Mouse (Mus musculus) thymus, adult 2 months (tissue): Measurements from ENCODE around the gene Snw1. TPM values are rescaled to one million over a fixed set of nuclear protein-coding genes. Genes with fewer than 3 reads are reported as not detected.

Experiments used
- DNase-seq: peaks from one replicate; pipeline ENCODE4 v3.0.0; 2021
- H3K27ac ChIP-seq: fragments of 200-500 bp; 2 replicates; pipeline ENCODE4 v1.5.1; 2012; ENCODE audit warnings: low read length, control low read depth; ENCODE audit not compliant: control insufficient read depth, insufficient read depth
- H3K27me3 ChIP-seq: fragments of 200-500 bp; 2 replicates; pipeline ENCODE4 v1.6.1; 2012; ENCODE audit warnings: mild to moderate bottlenecking, low read length, moderate library complexity, mixed read lengths; ENCODE audit not compliant: control insufficient read depth, insufficient read depth
- H3K36me3 ChIP-seq: fragments of 200-500 bp; 2 replicates; pipeline ENCODE4 v1.6.1; 2012; ENCODE audit warnings: mild to moderate bottlenecking, low read length, moderate library complexity; ENCODE audit not compliant: control insufficient read depth, insufficient read depth
- H3K4me1 ChIP-seq: fragments of 200-500 bp; replicated peaks from 2 replicates; pipeline ENCODE4 v1.6.1; 2012; ENCODE audit warnings: low read length; ENCODE audit not compliant: control insufficient read depth, insufficient read depth
- H3K4me3 ChIP-seq: fragments of 200-500 bp; 2 replicates; pipeline ENCODE4 v1.5.1; 2012; ENCODE audit warnings: mild to moderate bottlenecking, low read length, control low read depth, moderate library complexity; ENCODE audit not compliant: control insufficient read depth, insufficient read depth
- CTCF ChIP-seq: fragments of 200-500 bp; IDR thresholded peaks from 2 replicates; pipeline ENCODE4 v1.5.1; 2012; ENCODE audit warnings: mild to moderate bottlenecking, control low read depth, low read length, moderate library complexity, borderline replicate concordance; ENCODE audit not compliant: control insufficient read depth, poor library complexity, insufficient read depth; ENCODE audit errors: extremely low read depth
- POLR2A ChIP-seq: fragments of 200-500 bp; IDR thresholded peaks from 2 replicates; pipeline ENCODE4 v1.6.1; 2012; ENCODE audit warnings: mild to moderate bottlenecking, low read length, control low read depth, moderate library complexity; ENCODE audit not compliant: control insufficient read depth, poor library complexity, insufficient read depth; ENCODE audit errors: extremely low read depth
- WGBS: fragments of 180-500 bp; shearing (Covaris S2); methylation state at CpG from one replicate; pipeline ENCODE4 v1.1.7; 2018; 5-methylcytosine and 5-hydroxymethylcytosine counted together
- polyA plus RNA-seq: library from polyadenylated mRNA; depleted of rRNA; stranded (reverse); fragments of >200 nt; gene quantifications from 2 replicates; pipeline ENCODE4 v1.2.3, GENCODE M21; 2012

The Snw1 gene
- polyA plus RNA-seq, 1 experiment: 16.8 TPM

DNA sequence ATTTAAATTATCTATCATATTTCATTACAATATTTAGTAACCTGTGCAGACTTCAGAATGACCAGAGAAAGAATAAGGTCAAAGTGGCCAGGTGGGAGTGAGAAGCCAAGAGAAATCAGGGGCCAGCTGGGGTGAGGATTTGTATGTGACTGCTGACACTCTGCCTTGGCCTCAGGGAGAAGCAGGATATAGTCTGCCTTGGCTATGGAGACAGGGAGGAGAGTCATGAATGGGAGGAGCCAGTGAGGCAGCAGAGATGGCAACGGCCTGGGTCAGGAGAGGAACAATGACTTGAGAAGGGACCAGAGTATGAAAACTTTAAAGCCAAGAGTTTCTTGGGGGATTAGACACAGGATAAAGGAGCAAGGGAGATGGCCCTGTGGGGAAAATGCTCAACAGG, 48.4 kb downstream of the Snw1 start:
- no peak overlapping the region for H3K4me3 ChIP-seq
- H3K27me3 ChIP-seq: no peaks in the 10 kb centered on the region
- H3K27ac ChIP-seq: no peak overlapping the region
- H3K36me3 ChIP-seq: peaks cover 45% of the 10 kb centered on the region
- TF ChIP-seq POLR2A: no peak
- no peak for TF ChIP-seq CTCF
- WGBS: 78% methylated on average over 1 of the region's 1 CpGs
- no peaks in the 10 kb centered on the region for H3K4me1 ChIP-seq
- DNase-seq: no peak

DNA sequence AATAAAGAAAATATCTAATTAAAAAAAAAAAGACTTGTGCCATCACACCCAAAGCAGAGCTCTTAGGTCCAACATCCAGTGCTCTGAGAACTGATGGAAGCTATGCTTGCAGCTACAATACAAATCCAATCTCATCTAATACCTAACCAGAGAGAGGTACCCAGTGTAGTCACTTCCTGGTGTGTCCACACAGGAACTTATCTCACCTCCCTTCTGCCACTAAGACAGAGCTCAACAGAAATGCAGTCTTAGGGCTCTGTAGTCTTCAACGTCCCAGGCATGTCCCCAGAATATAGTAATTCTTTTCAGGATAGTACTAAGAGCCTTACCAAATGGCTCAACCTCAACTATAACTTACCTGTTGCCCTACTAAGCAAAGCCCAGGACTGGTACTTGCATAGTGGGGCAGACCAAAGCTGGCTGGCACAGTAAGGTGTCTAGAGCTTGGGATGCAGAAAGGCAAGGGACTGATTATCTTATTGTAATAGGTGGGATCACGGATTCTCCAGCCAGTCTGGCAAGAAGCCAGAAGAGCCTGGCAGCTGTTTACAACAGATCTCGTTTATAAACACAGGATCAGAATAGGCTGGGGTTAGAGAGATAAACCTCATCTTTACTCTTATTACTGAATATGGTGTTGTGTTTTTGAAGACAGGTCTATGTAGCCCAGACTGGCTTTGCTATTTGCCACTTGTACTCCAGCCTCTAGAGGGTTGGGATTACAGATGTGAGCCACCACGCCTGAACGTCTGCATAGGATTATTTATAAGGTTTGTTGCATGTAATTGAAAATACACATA, 50.2 kb downstream of the Snw1 start:
- Histone ChIP-seq H3K36me3 (peaks cover 27% of the 10 kb centered on the region), H3K27me3 (no peaks in the 10 kb centered on the region), H3K4me1 (no peaks in the 10 kb centered on the region), H3K4me3 (no peak overlapping the region), H3K27ac (no peak overlapping the region)
- TF ChIP-seq CTCF: no peak
- TF ChIP-seq POLR2A: no peak
- DNase-seq: no peak
- WGBS: 84% methylated on average over 5 of the region's 5 CpGs

DNA sequence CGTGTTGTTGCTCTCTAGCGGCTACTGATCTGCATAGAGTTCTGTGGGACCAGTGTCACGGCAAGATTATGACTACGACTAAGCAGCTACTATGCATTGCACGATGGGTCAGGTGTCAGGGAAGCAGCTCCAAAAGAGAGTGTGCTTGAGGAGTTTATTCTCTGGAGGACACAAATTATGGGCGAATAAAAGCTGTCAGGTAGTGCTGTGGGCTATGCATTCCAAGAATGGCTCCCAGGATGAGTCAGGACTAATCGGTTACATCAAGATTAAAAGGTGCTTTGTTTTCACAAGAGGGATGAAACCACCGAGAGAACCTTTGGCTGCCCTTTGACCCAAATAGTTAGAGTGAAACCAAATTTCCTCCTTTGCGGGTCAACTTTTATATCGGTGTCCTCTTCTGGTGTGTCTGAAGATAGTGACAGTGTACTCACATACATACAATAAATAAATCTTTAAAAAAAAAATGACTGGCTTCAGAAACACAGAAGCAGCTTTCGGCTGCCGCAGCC, 52.0 kb downstream of the Snw1 start:
- WGBS: 80% methylated on average over 12 of the region's 12 CpGs
- no peak for DNase-seq
- Histone ChIP-seq H3K4me3 (no peak overlapping the region), H3K4me1 (no peaks in the 10 kb centered on the region), H3K36me3 (peaks cover 12% of the 10 kb centered on the region), H3K27me3 (no peaks in the 10 kb centered on the region), H3K27ac (no peak overlapping the region)
- TF ChIP-seq POLR2A (no peak), CTCF (no peak)

DNA sequence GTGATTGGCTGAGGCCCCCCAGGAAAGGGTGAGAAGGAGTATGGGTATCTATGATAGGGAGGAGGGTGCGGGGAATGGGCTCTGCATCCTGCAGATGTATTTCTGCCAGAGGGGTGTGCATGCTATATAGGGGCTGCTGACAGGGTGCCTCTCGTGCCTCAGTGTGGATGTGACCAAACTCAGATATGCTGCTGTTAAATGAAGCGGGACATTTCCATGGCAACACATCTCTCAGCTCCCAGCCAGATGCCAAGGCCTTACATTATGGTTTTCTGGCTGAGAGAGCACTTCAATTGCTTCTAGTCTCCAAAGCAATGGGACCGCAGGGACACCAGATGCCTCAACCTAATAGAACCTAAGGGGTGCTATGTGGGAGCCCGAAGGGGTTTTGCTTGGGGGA, 53.2 kb downstream of the Snw1 start:
- DNase-seq: no peak
- 83% methylated on average over 5 of the region's 5 CpGs for WGBS
- Histone ChIP-seq H3K4me1 (no peaks in the 10 kb centered on the region), H3K4me3 (no peak overlapping the region), H3K36me3 (peaks cover 5% of the 10 kb centered on the region), H3K27ac (no peak overlapping the region), H3K27me3 (no peaks in the 10 kb centered on the region)
- no peak for TF ChIP-seq POLR2A
- TF ChIP-seq CTCF: no peak

DNA sequence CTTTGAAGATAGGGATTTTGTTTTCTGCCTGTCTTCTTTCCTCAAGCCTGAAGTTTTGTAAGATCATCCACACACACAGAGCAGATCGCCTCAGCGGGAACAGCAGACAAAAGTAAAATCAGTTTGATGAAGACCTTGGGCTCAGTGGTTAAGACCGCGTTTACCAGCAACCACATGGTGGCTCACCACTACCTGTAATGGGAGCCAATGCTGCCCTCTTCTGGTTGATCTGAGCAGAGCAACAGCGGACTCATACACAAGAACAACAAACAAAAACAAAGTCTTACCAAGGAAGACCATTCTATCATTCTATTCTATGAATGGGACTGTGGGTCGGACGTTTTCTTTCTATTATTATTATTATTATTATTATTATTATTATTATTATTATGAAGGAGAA, 55.4 kb downstream of the Snw1 start:
- WGBS: 34% methylated on average over 7 of the region's 7 CpGs
- H3K27ac ChIP-seq: no peak overlapping the region
- H3K4me3 ChIP-seq: no peak overlapping the region
- TF ChIP-seq POLR2A: no peak
- TF ChIP-seq CTCF: no peak; the same call in 1 of the 2 replicates
- H3K4me1 ChIP-seq: no peaks in the 10 kb centered on the region
- no peaks in the 10 kb centered on the region for H3K27me3 ChIP-seq
- H3K36me3 ChIP-seq: no peaks in the 10 kb centered on the region
- peak; percentile 52 for DNase-seq

DNA sequence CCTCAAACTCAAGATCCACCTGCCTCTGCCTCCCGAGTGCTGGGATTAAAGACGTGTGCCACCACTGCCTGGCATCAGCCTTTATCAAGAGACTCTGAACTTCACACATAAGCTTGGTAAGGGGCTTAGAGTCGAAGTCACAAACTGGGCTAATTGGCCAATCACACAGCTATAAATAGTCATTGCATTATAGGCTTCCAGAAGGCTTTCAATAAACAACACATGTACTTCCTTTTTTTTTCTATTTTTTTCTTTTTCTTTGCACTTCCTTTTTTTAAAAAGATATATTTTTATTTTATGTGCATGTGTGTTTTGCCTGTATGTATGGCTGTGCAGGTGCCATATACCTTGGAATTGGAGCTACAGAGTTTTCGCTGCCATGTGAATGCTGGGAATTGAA, 56.7 kb downstream of the Snw1 start:
- TF ChIP-seq POLR2A: no peak
- TF ChIP-seq CTCF: no peak
- peaks cover 4% of the 10 kb centered on the region for H3K4me1 ChIP-seq
- no peak overlapping the region for H3K4me3 ChIP-seq
- DNase-seq: no peak
- 44% methylated on average over 4 of the region's 4 CpGs for WGBS
- no peaks in the 10 kb centered on the region for H3K27me3 ChIP-seq
- H3K36me3 ChIP-seq: no peaks in the 10 kb centered on the region
- H3K27ac ChIP-seq: no peak overlapping the region

DNA sequence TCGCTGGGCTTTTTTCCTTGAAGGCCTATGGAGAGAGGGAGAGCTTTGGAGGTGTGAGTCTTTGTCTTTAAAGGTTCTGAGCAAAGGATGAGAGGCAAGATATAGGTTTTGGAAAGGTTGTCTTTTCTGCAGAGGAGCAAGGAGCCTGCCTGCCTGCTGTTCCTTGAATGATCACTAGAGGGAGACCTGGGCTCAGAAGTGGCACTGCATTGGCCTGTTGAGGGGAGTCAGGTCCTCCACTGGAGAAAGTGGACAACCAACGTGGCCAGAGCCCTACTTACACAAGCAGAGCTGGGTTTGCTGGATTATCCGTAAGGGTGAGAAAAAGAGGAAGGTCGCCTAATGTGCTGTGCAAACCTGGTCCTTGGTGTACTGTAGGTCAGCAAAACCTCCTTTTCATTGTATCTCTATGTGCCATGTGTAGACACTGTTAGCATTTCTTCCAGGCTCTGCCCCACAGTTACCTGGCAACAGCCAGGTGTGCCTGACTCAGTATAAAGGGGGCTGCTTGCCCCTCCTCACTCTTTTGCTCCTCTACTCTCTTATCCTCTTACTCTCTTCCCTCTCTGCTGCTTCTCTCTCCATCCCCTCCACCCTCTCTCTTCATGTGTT, 58.8 kb downstream of the Snw1 start:
- peak; percentile 65 for DNase-seq
- Histone ChIP-seq H3K4me1 (peaks cover 4% of the 10 kb centered on the region), H3K27me3 (no peaks in the 10 kb centered on the region), H3K27ac (no peak overlapping the region), H3K4me3 (no peak overlapping the region), H3K36me3 (no peaks in the 10 kb centered on the region)
- no peak for TF ChIP-seq POLR2A
- TF ChIP-seq CTCF: peak; percentile 66; the same call in 1 of the 2 replicates
- 17% methylated on average over 4 of the region's 4 CpGs for WGBS
